Mouse (Mus musculus) urinary bladder, postnatal 36 days (tissue): Measurements from ENCODE around the gene Rbl2.

Source experiments
- DNase-seq, 2 experiments: peaks; one replicate each; pipeline ENCODE4 v3.0.0; 2022; ENCODE audit warnings: low spot score in 2 of 2, mixed read lengths in 1 of 2

The Rbl2 gene

GRCm38 (mm10) chr8:91069834-91070233, at the start of gene Rbl2:
Rbl2 (plus strand) TSS chr8:91070057.
- DNase-seq: peak; percentile 96 to 97

GRCm38 (mm10) chr8:91034417-91034816, 35.4 kb upstream of the Rbl2 start:
- DNase-seq: no peak

GRCm38 (mm10) chr8:91036905-91037304, 33.0 kb upstream of the Rbl2 start:
- no peak for DNase-seq

GRCm38 (mm10) chr8:91038637-91039036, 31.2 kb upstream of the Rbl2 start:
- DNase-seq: no peak

GRCm38 (mm10) chr8:91046370-91046769, 23.5 kb upstream of the Rbl2 start:
- no peak for DNase-seq

- DNase-seq: peak in 1 of 2 experiments; percentile 71
Measured at GRCm38 (mm10) chr8:91051037-91051436, 18.8 kb upstream of the Rbl2 start.

- DNase-seq: no peak
Measured at GRCm38 (mm10) chr8:91054418-91054817, 15.4 kb upstream of the Rbl2 start.

GRCm38 (mm10) chr8:91056848-91057247, 13.0 kb upstream of the Rbl2 start:
- no peak for DNase-seq

- no peak for DNase-seq
Measured at GRCm38 (mm10) chr8:91059086-91059578, 10.7 kb upstream of the Rbl2 start.

GRCm38 (mm10) chr8:91059884-91060510, 9.9 kb upstream of the Rbl2 start:
- DNase-seq: no peak

- DNase-seq: no peak
Measured at GRCm38 (mm10) chr8:91060555-91061471, 9.0 kb upstream of the Rbl2 start.

- no peak for DNase-seq
Measured at GRCm38 (mm10) chr8:91065179-91065578, 4.7 kb upstream of the Rbl2 start.

- no peak for DNase-seq
Measured at GRCm38 (mm10) chr8:91069407-91069806, 450 bp upstream of the Rbl2 start.

GRCm38 (mm10) chr8:91070275-91070859, 510 bp downstream of the Rbl2 start:
- DNase-seq: peak; percentile 69 to 83

GRCm38 (mm10) chr8:91077077-91077867, 7.4 kb downstream of the Rbl2 start:
- DNase-seq: no peak

- DNase-seq: no peak
Measured at GRCm38 (mm10) chr8:91079678-91080077, 9.8 kb downstream of the Rbl2 start.

- DNase-seq: no peak
Measured at GRCm38 (mm10) chr8:91081911-91082310, 12.1 kb downstream of the Rbl2 start.

GRCm38 (mm10) chr8:91082428-91082827, 12.6 kb downstream of the Rbl2 start:
- no peak for DNase-seq

- DNase-seq: no peak
Measured at GRCm38 (mm10) chr8:91088452-91088851, 18.6 kb downstream of the Rbl2 start.

GRCm38 (mm10) chr8:91089601-91090000, 19.7 kb downstream of the Rbl2 start:
- no peak for DNase-seq

- DNase-seq: no peak
Measured at GRCm38 (mm10) chr8:91094135-91094534, 24.3 kb downstream of the Rbl2 start.

GRCm38 (mm10) chr8:91098106-91098505, 28.2 kb downstream of the Rbl2 start:
- no peak for DNase-seq
